Mouse (Mus musculus) heart, postnatal 0 days (tissue): ENCODE measurements at regions not wholly inside any gene's neighbourhood (a gene's known extent, or its start where the extent isn't known, plus 50 kb on each side); places are given as distances from the start of the nearest gene placed in this dataset.

ENCODE experiments used
- ATAC-seq: fragments of 200-750 bp; cut with Nextera tagmentation; 2 replicates; pipeline ENCODE4 v1.8.0; 2017; ENCODE audit warnings: low read depth, moderate number of reproducible peaks, moderate library complexity; ENCODE audit not compliant: insufficient read depth
- DNase-seq: peaks from one replicate; pipeline ENCODE4 v3.0.0-alpha.2; 2016; ENCODE audit warnings: low spot score
- H3K27ac ChIP-seq: fragments of 300-500 bp; sonication (generic); 2 replicates; pipeline ENCODE4 v1.5.1; 2014; ENCODE audit warnings: low read depth, mild to moderate bottlenecking
- H3K27me3 ChIP-seq: fragments of 300-500 bp; sonication (generic); 2 replicates; pipeline ENCODE4 v1.6.1; 2014; ENCODE audit warnings: low read length, mixed read lengths; ENCODE audit not compliant: control insufficient read depth, insufficient read depth
- H3K36me3 ChIP-seq: fragments of 300-500 bp; sonication (generic); replicated peaks from 2 replicates; pipeline ENCODE4 v1.6.1; 2014; ENCODE audit warnings: low read length, mixed read lengths; ENCODE audit not compliant: control insufficient read depth, insufficient read depth
- H3K4me1 ChIP-seq: fragments of 300-500 bp; sonication (generic); 2 replicates; pipeline ENCODE4 v1.6.1; 2014; ENCODE audit warnings: antibody characterized with exemption; ENCODE audit not compliant: control insufficient read depth, insufficient read depth
- H3K4me2 ChIP-seq: fragments of 300-500 bp; sonication (generic); 2 replicates; pipeline ENCODE4 v1.6.1; 2014; ENCODE audit warnings: low read depth, mild to moderate bottlenecking, low read length, moderate library complexity
- H3K4me3 ChIP-seq: fragments of 300-500 bp; sonication (generic); 2 replicates; pipeline ENCODE4 v1.5.1; 2014; ENCODE audit warnings: low read depth, low read length
- H3K9ac ChIP-seq: fragments of 300-500 bp; sonication (generic); replicated peaks from 2 replicates; pipeline ENCODE4 v1.6.1; 2014; ENCODE audit warnings: low read depth, low read length, mixed read lengths
- H3K9me3 ChIP-seq: fragments of 300-500 bp; sonication (generic); replicated peaks from 2 replicates; pipeline ENCODE4 v1.6.1; 2016; ENCODE audit warnings: low read length; ENCODE audit not compliant: control insufficient read depth
- CTCF ChIP-seq: IDR thresholded peaks from 2 replicates; pipeline ENCODE4 v1.5.1; 2016; ENCODE audit warnings: antibody characterized with exemption, control low read depth, low read depth
- EP300 ChIP-seq: IDR thresholded peaks from 2 replicates; pipeline ENCODE4 v1.6.1; 2016; ENCODE audit warnings: antibody characterized with exemption, low read depth
- WGBS: fragments of 180-500 bp; shearing (Covaris S2); extraction: QIAGEN DNeasy Blood & Tissue Kit; methylation state at CpG from one replicate; pipeline ENCODE4 v1.1.7; 2014; 5-methylcytosine and 5-hydroxymethylcytosine counted together

DNA sequence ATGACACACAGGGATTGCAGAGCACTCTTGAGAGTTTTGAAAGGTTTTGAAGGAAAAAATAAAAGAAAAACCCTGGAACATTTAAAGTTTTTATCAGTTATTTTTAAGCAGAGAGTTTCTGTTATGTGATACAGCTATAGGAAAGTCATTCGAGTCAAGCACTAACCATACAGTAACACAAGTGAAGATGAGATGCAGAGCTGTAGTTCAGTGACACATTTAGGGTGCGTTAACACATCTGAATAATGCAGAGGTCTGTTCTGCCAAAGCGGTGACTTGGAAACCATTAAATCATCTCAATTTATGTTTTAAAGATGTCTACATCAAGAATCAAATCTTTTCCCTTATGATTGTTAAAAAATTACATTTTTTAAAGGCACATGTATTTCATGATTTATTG, 126.8 kb downstream of the Ahr start:
- no peaks in the 10 kb centered on the region for H3K27me3 ChIP-seq
- no peaks in the 10 kb centered on the region for H3K4me1 ChIP-seq
- WGBS = 74% methylated on average over 3 of the region's 3 CpGs
- no peak overlapping the region for H3K4me3 ChIP-seq
- no peak for TF ChIP-seq CTCF
- TF ChIP-seq EP300 = no peak
- no peaks in the 10 kb centered on the region for H3K9me3 ChIP-seq
- DNase-seq (no peak), ATAC-seq (no peak)
- no peak overlapping the region for H3K27ac ChIP-seq
- H3K4me2 ChIP-seq = no peak overlapping the region
- no peaks in the 10 kb centered on the region for H3K36me3 ChIP-seq
- no peak overlapping the region for H3K9ac ChIP-seq

DNA sequence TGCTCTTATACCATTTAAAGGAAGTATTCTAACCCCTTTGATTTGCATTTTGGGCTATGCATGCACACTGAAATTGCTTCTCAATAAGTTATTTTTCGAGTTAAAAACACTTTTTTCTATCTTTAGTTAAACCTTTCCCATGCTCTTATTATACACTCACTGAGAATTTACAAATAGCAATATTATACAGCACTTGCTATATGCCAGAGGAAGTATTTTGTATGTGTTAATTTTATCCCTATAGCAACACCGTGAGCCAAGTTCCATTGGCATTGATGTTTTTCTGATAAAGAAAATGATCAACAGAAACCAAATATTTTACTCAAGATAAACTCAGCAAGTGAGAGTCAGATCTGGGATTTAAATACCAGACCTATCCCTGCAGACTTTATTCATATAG, 133.0 kb downstream of the Ahr start:
- H3K9ac ChIP-seq = no peak overlapping the region
- DNase-seq (no peak), ATAC-seq (no peak)
- no peak overlapping the region for H3K27ac ChIP-seq
- 56% methylated on average over 2 of the region's 2 CpGs for WGBS
- H3K4me2 ChIP-seq = no peak overlapping the region
- H3K4me1 ChIP-seq = no peaks in the 10 kb centered on the region
- no peak overlapping the region for H3K4me3 ChIP-seq
- no peaks in the 10 kb centered on the region for H3K27me3 ChIP-seq
- no peaks in the 10 kb centered on the region for H3K9me3 ChIP-seq
- no peaks in the 10 kb centered on the region for H3K36me3 ChIP-seq
- TF ChIP-seq EP300 (no peak), CTCF (no peak)

DNA sequence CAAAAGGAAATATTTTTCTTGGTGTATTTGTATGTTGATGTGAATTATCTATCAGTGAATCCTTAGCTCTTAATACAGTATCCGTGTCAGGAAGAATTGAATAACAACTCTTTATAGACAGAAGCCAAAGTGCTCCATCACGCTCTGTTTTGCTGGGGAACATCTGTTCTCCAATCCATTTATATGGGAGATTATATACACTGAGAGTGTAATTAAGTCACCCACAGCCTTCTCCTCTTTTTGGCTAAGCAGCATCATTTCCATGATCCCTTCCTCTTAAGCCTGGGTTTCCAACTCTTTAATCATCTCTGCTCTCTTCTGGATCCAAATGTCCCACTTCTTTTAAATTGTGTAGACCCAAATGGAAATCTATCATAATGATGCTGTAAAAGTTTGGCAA, 133.6 kb downstream of the Ahr start:
- no peaks in the 10 kb centered on the region for H3K36me3 ChIP-seq
- no peaks in the 10 kb centered on the region for H3K27me3 ChIP-seq
- DNase-seq = no peak
- H3K27ac ChIP-seq = no peak overlapping the region
- H3K4me1 ChIP-seq = no peaks in the 10 kb centered on the region
- no peak for TF ChIP-seq CTCF
- no peak for TF ChIP-seq EP300
- no peak overlapping the region for H3K4me3 ChIP-seq
- no peak for ATAC-seq
- no peaks in the 10 kb centered on the region for H3K9me3 ChIP-seq
- WGBS = 73% methylated on average over 2 of the region's 2 CpGs
- H3K4me2 ChIP-seq = no peak overlapping the region
- no peak overlapping the region for H3K9ac ChIP-seq

DNA sequence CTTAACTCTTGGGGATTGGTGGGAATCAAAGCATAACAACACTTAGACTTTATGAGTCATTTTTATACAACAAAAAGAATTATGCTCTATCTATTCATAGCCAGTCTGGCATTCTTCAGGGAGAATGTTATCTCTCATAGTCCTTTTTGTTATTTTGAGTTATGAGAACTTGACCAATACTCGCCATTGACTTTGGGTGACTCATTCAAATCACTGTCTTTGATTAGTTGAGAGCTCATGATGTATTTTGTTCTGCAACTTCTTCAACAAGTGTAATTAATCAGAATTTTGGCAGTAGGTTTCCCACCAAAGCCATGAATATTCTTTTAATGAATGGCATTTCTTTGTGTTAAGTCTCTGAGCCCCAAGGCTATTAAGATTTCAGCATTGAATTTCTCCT, 139.6 kb downstream of the Ahr start:
- ATAC-seq (no peak), DNase-seq (no peak)
- H3K4me3 ChIP-seq = no peak overlapping the region
- no peak overlapping the region for H3K9ac ChIP-seq
- no peaks in the 10 kb centered on the region for H3K27me3 ChIP-seq
- H3K36me3 ChIP-seq = no peaks in the 10 kb centered on the region
- H3K9me3 ChIP-seq = no peaks in the 10 kb centered on the region
- H3K27ac ChIP-seq = no peak overlapping the region
- no peak overlapping the region for H3K4me2 ChIP-seq
- H3K4me1 ChIP-seq = no peaks in the 10 kb centered on the region
- TF ChIP-seq EP300 (no peak), CTCF (no peak)
- WGBS = 67% methylated on average over 1 of the region's 1 CpGs

DNA sequence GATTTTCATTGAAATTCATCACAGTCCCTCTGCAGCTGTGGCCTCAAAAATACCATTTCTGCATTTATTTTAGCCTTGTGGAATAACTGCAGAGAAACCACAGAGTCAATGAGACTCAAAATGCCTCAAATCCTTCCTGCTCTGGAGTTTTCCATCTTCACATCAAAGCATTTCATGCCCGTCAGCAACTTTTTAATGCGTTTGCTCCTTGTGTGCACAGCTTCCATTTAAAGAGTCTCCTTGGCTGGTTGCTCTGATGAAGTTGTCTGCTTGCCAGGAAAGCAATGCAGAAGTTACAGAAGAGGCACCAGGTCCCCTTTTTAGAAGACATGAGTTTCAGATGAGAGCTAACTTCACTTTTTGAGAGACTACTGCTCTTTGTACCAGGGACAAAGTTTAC, 142.7 kb downstream of the Ahr start:
- WGBS = 36% methylated on average over 2 of the region's 2 CpGs
- TF ChIP-seq EP300 (no peak), CTCF (no peak)
- Histone ChIP-seq H3K36me3 (no peaks in the 10 kb centered on the region), H3K27me3 (no peaks in the 10 kb centered on the region), H3K9ac (no peak overlapping the region), H3K4me2 (no peak overlapping the region), H3K27ac (no peak overlapping the region), H3K4me1 (no peaks in the 10 kb centered on the region), H3K9me3 (no peaks in the 10 kb centered on the region), H3K4me3 (no peak overlapping the region)
- DNase-seq = no peak
- no peak for ATAC-seq

DNA sequence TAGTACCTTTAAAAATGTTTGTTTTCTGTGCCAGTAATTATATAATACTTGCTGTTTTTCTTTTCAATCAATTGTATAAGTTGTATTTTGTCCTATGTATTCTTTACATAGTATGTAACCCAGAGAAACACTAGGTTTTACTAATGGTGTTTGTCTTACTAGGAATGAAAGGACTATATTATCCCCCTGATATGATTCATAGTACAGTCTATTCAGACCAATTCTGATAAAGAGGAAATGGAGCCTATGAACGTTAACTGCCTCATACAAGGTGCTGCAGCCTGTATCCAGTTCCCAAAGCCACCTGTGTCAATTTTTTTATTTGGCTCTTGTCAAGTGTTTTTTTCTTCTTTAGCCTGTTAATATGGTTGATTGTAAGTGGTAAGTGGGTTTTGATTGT, 144.6 kb downstream of the Ahr start:
- H3K27me3 ChIP-seq = no peaks in the 10 kb centered on the region
- no peak overlapping the region for H3K4me3 ChIP-seq
- H3K4me1 ChIP-seq = no peaks in the 10 kb centered on the region
- no peaks in the 10 kb centered on the region for H3K9me3 ChIP-seq
- ATAC-seq = no peak
- no peak overlapping the region for H3K4me2 ChIP-seq
- no peak overlapping the region for H3K27ac ChIP-seq
- H3K36me3 ChIP-seq = no peaks in the 10 kb centered on the region
- WGBS = 58% methylated on average over 1 of the region's 1 CpGs
- DNase-seq = no peak
- H3K9ac ChIP-seq = no peak overlapping the region
- TF ChIP-seq EP300 = no peak
- no peak for TF ChIP-seq CTCF
